Mouse (Mus musculus) forebrain, embryonic 10.5 days (tissue): ENCODE measurements at regions not wholly inside any gene's neighbourhood (a gene's known extent, or its start where the extent isn't known, plus 50 kb on each side); places are given as distances from the start of the nearest gene placed in this dataset.

Experiments used
- DNase-seq: peaks from one replicate; pipeline ENCODE4 v3.0.0-alpha.2; 2017; ENCODE audit warnings: low spot score; ENCODE audit errors: extremely low spot score
- H3K27ac ChIP-seq: fragments of 300-500 bp; sonication (generic); 2 replicates; pipeline ENCODE4 v1.5.1; 2016; ENCODE audit warnings: mild to moderate bottlenecking
- H3K27me3 ChIP-seq: fragments of 300-500 bp; sonication (generic); 2 replicates; pipeline ENCODE4 v1.6.1; 2016; ENCODE audit warnings: mild to moderate bottlenecking; ENCODE audit not compliant: poor library complexity, severe bottlenecking
- H3K36me3 ChIP-seq: fragments of 300-500 bp; sonication (generic); replicated peaks from 2 replicates; pipeline ENCODE4 v1.6.1; 2016; ENCODE audit warnings: mild to moderate bottlenecking, moderate library complexity
- H3K4me1 ChIP-seq: fragments of 300-500 bp; sonication (generic); 2 replicates; pipeline ENCODE4 v1.6.1; 2016
- H3K4me3 ChIP-seq: fragments of 300-500 bp; sonication (generic); 2 replicates; pipeline ENCODE4 v1.5.1; 2016; ENCODE audit warnings: mild to moderate bottlenecking, moderate library complexity
- H3K9me3 ChIP-seq: fragments of 300-500 bp; sonication (generic); 2 replicates; pipeline ENCODE4 v1.6.1; 2016; ENCODE audit warnings: mild to moderate bottlenecking, moderate library complexity
- WGBS: fragments of 180-500 bp; shearing (Covaris S2); methylation state at CpG from one replicate; pipeline ENCODE4 v1.1.7; 2016; 5-methylcytosine and 5-hydroxymethylcytosine counted together

DNA sequence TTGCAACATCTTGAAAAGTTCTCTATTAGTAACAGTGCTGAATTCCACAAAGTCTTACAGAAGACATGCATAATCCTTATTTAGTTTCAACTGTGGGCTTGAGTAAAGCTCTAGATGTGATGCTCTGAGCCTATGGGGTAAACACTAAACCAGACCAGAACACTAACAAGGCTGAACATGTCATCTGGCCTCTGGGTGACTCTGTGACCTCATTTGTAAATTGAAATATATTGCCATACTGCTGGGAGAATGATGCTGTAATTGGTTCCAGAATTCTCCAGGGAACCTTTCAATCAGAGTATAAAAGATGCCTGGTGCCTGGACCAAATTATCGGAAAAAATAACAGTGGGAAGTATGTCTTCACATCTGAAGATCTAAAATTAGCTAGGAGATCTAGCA is 309.9 kb upstream of the Megf9 start:
- no peak for DNase-seq
- no peaks in the 10 kb centered on the region for H3K9me3 ChIP-seq
- WGBS, result 56% methylated on average over 1 of the region's 1 CpGs

DNA sequence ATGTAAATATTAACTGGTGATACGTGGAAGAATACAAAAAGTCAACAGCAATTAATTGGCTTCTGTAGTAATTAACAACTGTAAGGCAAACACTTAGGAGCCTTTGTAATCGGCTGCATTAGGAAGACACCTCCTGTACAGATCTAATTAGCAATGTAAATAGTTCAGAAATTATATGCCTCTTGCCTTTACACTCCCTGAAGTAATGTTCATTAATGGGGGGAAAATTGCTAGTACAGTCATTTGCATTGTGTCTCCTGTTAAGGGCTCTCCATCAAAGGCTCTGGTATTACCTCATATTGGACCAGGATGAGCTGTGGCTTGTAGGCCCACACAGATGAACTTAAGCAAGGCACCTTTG is 276.1 kb upstream of the Megf9 start:
- no peaks in the 10 kb centered on the region for H3K36me3 ChIP-seq
- H3K9me3 ChIP-seq, result peaks cover 11% of the 10 kb centered on the region; the same call in 1 of the 2 replicates
- DNase-seq, result no peak
- no peaks in the 10 kb centered on the region for H3K27me3 ChIP-seq
- 77% methylated on average over 2 of the region's 2 CpGs for WGBS
- H3K4me3 ChIP-seq, result no peak overlapping the region
- no peaks in the 10 kb centered on the region for H3K4me1 ChIP-seq
- no peak overlapping the region for H3K27ac ChIP-seq

More for the DNA sequence above, 309.9 kb upstream of the Megf9 start:
- no peak overlapping the region for H3K27ac ChIP-seq
- H3K4me1 ChIP-seq, result no peaks in the 10 kb centered on the region
- H3K4me3 ChIP-seq, result no peak overlapping the region
- no peaks in the 10 kb centered on the region for H3K36me3 ChIP-seq
- no peaks in the 10 kb centered on the region for H3K27me3 ChIP-seq

DNA sequence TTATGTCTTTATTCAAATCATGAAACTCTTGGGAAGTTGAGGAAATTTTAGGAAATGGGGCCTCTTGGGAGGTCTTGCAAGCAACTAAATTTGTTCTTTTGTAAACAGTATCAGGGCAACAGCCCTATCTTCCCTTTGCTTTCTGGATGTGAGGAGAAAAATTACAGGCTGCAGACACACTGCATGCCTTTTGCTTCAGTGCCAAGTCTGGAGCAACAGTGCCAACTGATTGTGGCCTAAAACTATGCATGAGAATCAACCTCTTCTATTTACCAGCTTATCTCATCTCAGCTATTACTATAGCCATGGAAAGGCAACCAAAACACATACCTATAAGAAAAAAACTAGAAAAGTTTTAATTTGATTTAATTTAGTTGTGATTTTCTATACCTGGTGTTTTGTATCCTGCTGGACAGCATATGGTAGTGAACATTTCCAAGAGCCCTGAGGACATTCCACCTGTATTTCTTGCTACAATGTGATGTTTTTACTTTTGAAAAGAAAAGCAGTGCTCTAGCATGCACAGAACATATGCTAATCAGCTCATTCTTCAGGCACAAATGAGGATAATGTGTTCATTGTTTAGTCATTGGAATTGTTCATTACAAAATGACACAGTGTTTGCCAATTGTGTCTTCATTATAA is 275.6 kb upstream of the Megf9 start:
- Histone ChIP-seq H3K4me3 (no peak overlapping the region), H3K4me1 (no peaks in the 10 kb centered on the region), H3K9me3 (peaks cover 11% of the 10 kb centered on the region; the same call in 1 of the 2 replicates), H3K36me3 (no peaks in the 10 kb centered on the region), H3K27ac (no peak overlapping the region), H3K27me3 (no peaks in the 10 kb centered on the region)
- no peak for DNase-seq

DNA sequence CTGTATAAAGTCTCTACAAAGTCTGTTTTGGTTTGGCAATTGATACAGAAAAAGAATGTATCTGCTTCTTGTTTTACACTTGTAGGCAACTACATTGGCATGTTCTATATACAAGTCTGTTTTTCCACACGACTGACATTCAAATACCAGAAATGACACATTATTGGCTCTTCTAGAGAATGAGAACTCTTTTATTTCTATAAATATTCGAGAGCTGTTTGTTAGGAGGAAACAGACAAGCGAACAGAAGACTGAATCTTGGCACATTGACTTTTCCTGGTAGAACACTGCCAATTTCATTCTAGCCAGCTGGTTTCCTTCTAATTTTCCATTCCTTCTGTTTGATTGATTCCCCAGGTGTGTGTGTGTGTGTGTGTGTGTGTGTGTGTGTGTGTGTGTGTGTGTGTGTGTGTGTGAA is 270.1 kb upstream of the Megf9 start:
- H3K4me1 ChIP-seq, result no peaks in the 10 kb centered on the region
- DNase-seq, result no peak
- H3K9me3 ChIP-seq, result no peaks in the 10 kb centered on the region
- H3K27me3 ChIP-seq, result no peaks in the 10 kb centered on the region
- no peak overlapping the region for H3K27ac ChIP-seq
- no peaks in the 10 kb centered on the region for H3K36me3 ChIP-seq
- 84% methylated on average over 3 of the region's 3 CpGs for WGBS
- no peak overlapping the region for H3K4me3 ChIP-seq

DNA sequence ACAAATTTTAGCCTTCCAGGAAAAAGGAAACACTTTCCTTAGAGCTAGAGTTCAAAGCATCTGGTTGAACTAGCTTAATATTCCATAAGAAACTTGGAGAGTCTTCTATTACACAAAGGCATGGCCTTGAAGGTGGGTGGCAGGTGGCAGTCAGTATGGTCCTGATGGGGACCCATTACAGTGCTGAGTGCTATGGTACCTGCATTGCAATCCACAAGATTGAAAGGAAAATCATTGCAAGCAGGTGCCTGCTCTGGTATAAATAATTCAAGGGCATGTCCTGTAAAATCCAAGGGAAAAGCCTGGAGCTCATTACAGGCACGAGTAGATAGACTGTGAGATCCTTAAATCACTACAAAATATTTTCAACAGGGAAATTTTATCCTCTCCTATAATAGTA is 263.7 kb upstream of the Megf9 start:
- no peak for DNase-seq
- Histone ChIP-seq H3K27me3 (no peaks in the 10 kb centered on the region), H3K36me3 (no peaks in the 10 kb centered on the region), H3K4me3 (no peak overlapping the region), H3K9me3 (no peaks in the 10 kb centered on the region), H3K27ac (no peak overlapping the region), H3K4me1 (no peaks in the 10 kb centered on the region)
- 65% methylated on average over 1 of the region's 1 CpGs for WGBS

DNA sequence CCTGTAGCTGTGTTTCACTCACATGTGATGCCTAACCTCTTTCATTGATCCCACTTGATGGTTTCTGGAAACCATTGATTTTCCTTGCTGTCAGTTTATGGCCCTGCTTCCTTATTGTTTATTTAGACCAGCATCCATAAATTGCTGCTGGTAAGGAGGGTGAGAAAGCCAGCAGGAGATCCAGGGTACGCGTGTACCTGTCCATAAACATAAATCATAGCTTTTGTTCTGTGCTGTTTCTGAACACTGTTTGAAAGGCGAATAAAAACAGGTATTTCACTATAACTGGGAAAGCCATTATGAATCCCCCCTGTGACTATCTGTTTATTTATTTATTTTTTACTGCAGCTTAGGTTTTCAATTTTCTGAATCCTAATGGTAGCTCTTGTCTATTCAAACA is 263.1 kb upstream of the Megf9 start:
- Histone ChIP-seq H3K4me3 (no peak overlapping the region), H3K27me3 (no peaks in the 10 kb centered on the region), H3K9me3 (no peaks in the 10 kb centered on the region), H3K4me1 (no peaks in the 10 kb centered on the region), H3K27ac (no peak overlapping the region), H3K36me3 (no peaks in the 10 kb centered on the region)
- 92% methylated on average over 3 of the region's 3 CpGs for WGBS
- no peak for DNase-seq

DNA sequence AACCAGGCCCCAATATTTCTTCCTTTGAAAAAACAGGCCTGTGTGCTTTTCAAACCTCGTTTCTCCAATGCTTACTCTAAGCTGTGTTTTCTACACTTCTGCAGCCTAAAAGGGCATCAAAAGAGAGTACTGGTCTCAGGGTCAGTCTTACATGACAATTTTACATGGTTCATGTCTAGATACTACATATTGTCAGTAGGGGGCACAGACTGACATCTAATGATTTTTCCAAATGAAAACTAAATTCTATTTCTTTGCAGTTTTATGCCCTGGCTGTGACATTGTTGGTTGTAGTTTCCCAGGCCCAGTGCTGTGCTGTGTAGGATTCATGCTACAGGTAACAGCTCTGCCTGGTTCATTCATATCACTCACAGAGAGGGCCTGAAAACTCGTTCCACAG is 248.7 kb upstream of the Megf9 start:
- no peak for DNase-seq
- Histone ChIP-seq H3K9me3 (no peaks in the 10 kb centered on the region), H3K36me3 (no peaks in the 10 kb centered on the region), H3K27me3 (no peaks in the 10 kb centered on the region), H3K4me1 (0 out of 2 replicates have a peak, but pooled peaks cover 6% of the 10 kb centered on the region), H3K4me3 (no peak overlapping the region), H3K27ac (0 out of 2 replicates have a peak overlapping the region, but pooled peaks have one; percentile 20)
- 76% methylated on average over 2 of the region's 2 CpGs for WGBS

DNA sequence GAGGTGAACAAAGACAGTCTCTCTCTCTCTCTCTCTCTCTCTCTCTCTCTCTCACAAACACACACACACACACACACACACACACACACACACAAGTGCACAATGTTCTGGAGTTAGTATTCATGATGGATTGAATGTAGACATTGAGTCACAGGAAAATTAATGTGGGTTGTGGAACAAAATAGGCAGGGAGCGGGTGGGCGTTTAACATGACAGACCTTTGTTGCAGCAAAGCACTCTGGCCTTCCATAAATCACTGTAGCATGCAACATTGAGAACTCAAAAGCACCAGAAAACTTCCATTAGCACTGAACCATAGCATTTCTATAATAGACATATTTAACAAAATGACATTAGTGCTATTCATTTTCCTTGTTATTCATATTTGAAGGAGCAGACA is 246.8 kb upstream of the Megf9 start:
- no peak for DNase-seq
- Histone ChIP-seq H3K36me3 (no peaks in the 10 kb centered on the region), H3K4me3 (no peak overlapping the region), H3K27me3 (no peaks in the 10 kb centered on the region), H3K9me3 (no peaks in the 10 kb centered on the region), H3K27ac (no peak overlapping the region), H3K4me1 (0 out of 2 replicates have a peak, but pooled peaks cover 6% of the 10 kb centered on the region)
- 89% methylated on average over 2 of the region's 2 CpGs for WGBS

DNA sequence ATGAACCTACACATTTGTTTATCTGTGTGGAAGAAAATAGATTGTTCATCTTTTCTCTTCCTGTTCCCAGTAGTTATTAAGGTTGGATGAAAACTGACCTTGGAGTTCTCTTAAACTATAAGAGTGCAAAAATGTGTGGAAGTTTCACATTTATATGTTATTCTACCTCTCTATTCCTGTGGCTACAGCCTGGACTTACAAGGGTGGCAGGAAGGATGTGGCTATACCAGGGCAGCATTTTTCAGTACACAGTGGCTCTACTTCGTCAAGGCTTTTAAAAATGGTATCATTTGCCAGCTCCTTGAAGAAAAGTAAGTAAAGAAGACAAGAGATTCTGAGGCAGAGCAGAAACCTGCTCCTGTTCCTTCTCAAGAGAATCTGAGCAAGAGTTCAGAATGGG is 241.5 kb upstream of the Megf9 start:
- WGBS, result 84% methylated on average over 1 of the region's 1 CpGs
- Histone ChIP-seq H3K36me3 (no peaks in the 10 kb centered on the region), H3K4me3 (no peak overlapping the region), H3K27me3 (no peaks in the 10 kb centered on the region), H3K27ac (no peak overlapping the region), H3K4me1 (no peaks in the 10 kb centered on the region), H3K9me3 (no peaks in the 10 kb centered on the region)
- no peak for DNase-seq

DNA sequence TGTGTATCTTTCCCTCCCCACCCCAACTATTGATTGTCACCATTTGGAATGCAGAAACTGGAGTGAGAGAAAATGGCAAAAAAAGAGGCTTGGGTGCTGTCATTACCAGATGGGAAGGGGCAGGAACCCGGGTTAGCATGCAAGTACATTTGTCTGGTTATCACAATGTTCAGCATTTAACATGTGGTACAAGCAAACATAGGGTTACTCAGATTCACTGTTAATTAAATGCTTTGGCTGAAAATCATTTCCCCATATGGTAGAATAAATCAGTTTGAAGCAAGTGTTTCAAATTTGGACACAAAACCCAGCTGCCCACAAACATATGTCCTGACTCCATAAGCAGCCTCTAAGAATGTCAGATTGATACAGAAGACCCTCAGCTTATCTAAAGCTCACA is 208.6 kb upstream of the Megf9 start:
- Histone ChIP-seq H3K9me3 (no peaks in the 10 kb centered on the region), H3K36me3 (no peaks in the 10 kb centered on the region), H3K4me3 (no peak overlapping the region), H3K27ac (no peak overlapping the region), H3K27me3 (no peaks in the 10 kb centered on the region), H3K4me1 (peaks cover 17% of the 10 kb centered on the region)
- DNase-seq, result no peak
- 94% methylated on average over 1 of the region's 1 CpGs for WGBS

DNA sequence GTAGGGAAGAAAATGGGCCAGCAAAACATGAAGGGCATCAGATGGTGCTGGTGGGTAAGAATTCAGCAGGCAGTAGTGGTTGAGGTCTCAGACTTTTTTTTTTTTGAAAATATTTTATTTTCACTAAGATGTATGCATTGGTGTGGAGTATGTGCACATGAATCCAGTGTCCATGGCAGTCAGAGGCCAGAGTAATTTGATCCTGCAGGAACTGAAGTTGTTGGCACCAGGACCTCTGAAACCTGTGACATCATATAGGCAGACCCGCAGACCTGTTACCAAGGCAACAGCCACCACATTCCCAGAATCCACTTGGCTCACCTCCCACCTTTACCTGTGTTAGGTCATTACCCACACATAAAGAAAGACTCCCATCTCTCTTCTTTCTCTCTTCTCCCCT is 207.2 kb upstream of the Megf9 start:
- Histone ChIP-seq H3K9me3 (no peaks in the 10 kb centered on the region), H3K27me3 (no peaks in the 10 kb centered on the region), H3K4me3 (no peak overlapping the region), H3K4me1 (peaks cover 17% of the 10 kb centered on the region), H3K36me3 (no peaks in the 10 kb centered on the region), H3K27ac (0 out of 2 replicates have a peak overlapping the region, but pooled peaks have one; percentile 15)
- WGBS, result 62% methylated on average over 1 of the region's 1 CpGs
- no peak for DNase-seq

DNA sequence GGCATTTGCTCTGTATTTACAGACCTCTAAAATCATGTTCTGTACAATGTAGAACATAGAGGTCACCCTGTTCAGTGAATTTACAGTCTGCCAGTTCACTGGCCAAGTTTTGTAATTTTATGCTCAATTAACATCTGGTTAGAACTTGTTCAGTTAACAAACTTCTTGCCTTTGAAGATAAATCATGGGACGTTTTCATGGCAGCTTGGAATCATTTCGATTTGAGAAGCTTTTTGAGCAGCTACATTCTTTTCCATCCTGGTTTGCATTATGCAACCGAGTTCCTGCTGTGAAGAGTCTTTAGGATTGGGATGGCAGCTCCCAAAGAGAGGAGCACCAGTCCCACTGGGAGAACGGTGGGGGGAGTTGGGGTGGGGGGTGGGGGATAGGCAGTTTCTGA is 206.3 kb upstream of the Megf9 start:
- Histone ChIP-seq H3K27me3 (no peaks in the 10 kb centered on the region), H3K4me3 (no peak overlapping the region), H3K4me1 (peaks cover 17% of the 10 kb centered on the region), H3K36me3 (no peaks in the 10 kb centered on the region), H3K27ac (no peak overlapping the region), H3K9me3 (no peaks in the 10 kb centered on the region)
- 3% methylated on average over 4 of the region's 4 CpGs for WGBS
- DNase-seq, result peak; percentile 17

DNA sequence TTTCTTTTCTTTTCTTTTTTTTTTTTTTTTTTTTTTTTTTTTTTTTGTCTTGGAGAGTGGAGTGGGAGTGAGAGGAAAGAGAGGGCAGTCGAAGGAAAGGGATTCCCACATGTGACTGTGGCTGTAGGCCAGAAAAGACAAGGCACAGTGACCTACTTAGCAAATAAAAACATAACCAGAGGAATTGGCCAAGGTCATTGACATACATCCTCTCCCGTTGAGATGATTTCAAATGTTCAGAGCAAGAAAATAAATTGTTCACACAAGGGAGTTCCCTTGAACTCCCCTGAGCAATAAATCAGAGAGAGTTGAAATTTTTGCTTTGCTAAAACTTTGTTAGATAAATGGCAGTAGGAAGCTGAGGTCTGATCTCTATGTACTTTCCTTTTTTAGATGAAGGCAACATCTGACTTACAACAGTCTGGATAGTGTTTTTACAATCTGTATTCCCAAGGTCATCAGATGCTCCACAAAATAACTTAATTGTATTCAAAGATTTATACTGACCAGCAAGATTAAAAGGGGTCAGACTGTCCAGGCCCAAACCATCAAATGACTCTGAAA is 174.4 kb upstream of the Megf9 start:
- 81% methylated on average over 2 of the region's 2 CpGs for WGBS
- no peaks in the 10 kb centered on the region for H3K9me3 ChIP-seq

More for the DNA sequence above, 174.4 kb upstream of the Megf9 start:
- H3K36me3 ChIP-seq, result no peaks in the 10 kb centered on the region
- no peaks in the 10 kb centered on the region for H3K27me3 ChIP-seq
- no peak for DNase-seq
- no peak overlapping the region for H3K27ac ChIP-seq
- no peak overlapping the region for H3K4me3 ChIP-seq
- no peaks in the 10 kb centered on the region for H3K4me1 ChIP-seq
